Mouse (Mus musculus): ENCODE results near the gene Ctbs. TPM values are rescaled to one million over a fixed set of nuclear protein-coding genes. Genes with fewer than 3 reads are reported as not detected.

The Ctbs gene
- polyA plus RNA-seq, 1 experiment from 2014 or later = 8.9 TPM

GRCm38 (mm10) chr3:146410114-146410513, 39.5 kb upstream of the Ctbs start:
- ATAC-seq (ENCODE audit: insufficient read depth) = no peak

GRCm38 (mm10) chr3:146412008-146412407, 37.6 kb upstream of the Ctbs start:
- no peaks in the 10 kb centered on the region for H3K9me3 ChIP-seq (ENCODE audit: low read depth, low read length)
- no peaks in the 10 kb centered on the region; the same call in 1 of the 2 replicates for H3K4me1 ChIP-seq (ENCODE audit: insufficient read depth)
- H3K27ac ChIP-seq (ENCODE audit: low read depth) = no peak overlapping the region
- H3K4me2 ChIP-seq = no peak overlapping the region
- TF ChIP-seq CTCF (IDR thresholded peaks at IDR 0.05; ENCODE audit: low read depth) = no peak
- no peak overlapping the region for H3K4me3 ChIP-seq (ENCODE audit: low read depth, low read length)
- WGBS = 83% methylated on average over 2 of the region's 2 CpGs
- DNase-seq = no peak
- no peaks in the 10 kb centered on the region for H3K36me3 ChIP-seq (ENCODE audit: insufficient read depth)
- ATAC-seq (ENCODE audit: insufficient read depth) = no peak
- H3K27me3 ChIP-seq (ENCODE audit: insufficient read depth, low read length) = no peaks in the 10 kb centered on the region
- H3K9ac ChIP-seq = no peak overlapping the region

More at GRCm38 (mm10) chr3:146410114-146410513, 39.5 kb upstream of the Ctbs start:
- Histone ChIP-seq H3K4me1 (ENCODE audit: insufficient read depth) (no peaks in the 10 kb centered on the region; the same call in 1 of the 2 replicates), H3K27me3 (ENCODE audit: insufficient read depth, low read length) (no peaks in the 10 kb centered on the region), H3K4me3 (ENCODE audit: low read depth, low read length) (no peak overlapping the region), H3K36me3 (ENCODE audit: insufficient read depth) (no peaks in the 10 kb centered on the region), H3K9me3 (ENCODE audit: low read depth, low read length) (no peaks in the 10 kb centered on the region), H3K9ac (no peak overlapping the region), H3K4me2 (no peak overlapping the region), H3K27ac (ENCODE audit: low read depth) (no peak overlapping the region)
- no peak for DNase-seq
- TF ChIP-seq CTCF (IDR thresholded peaks at IDR 0.05; ENCODE audit: low read depth) = no peak
- WGBS = 74% methylated on average over 7 of the region's 7 CpGs

- Histone ChIP-seq H3K4me3 (ENCODE audit: low read depth, low read length) (no peak overlapping the region), H3K27ac (ENCODE audit: low read depth) (no peak overlapping the region), H3K27me3 (ENCODE audit: insufficient read depth, low read length) (no peaks in the 10 kb centered on the region), H3K4me1 (ENCODE audit: insufficient read depth) (no peaks in the 10 kb centered on the region; the same call in 1 of the 2 replicates), H3K9me3 (ENCODE audit: low read depth, low read length) (no peaks in the 10 kb centered on the region), H3K9ac (no peak overlapping the region), H3K36me3 (ENCODE audit: insufficient read depth) (peaks cover 3% of the 10 kb centered on the region; the same call in 1 of the 2 replicates), H3K4me2 (no peak overlapping the region)
- DNase-seq = peak; percentile 30
- no peak for ATAC-seq (ENCODE audit: insufficient read depth)
- TF ChIP-seq CTCF (IDR thresholded peaks at IDR 0.05; ENCODE audit: low read depth) = no peak
- 54% methylated on average over 7 of the region's 7 CpGs for WGBS
These were observed 37.1 kb upstream of the Ctbs start for GRCm38 (mm10) chr3:146412480-146412879.

- Histone ChIP-seq H3K9me3 (ENCODE audit: low read depth, low read length) (no peaks in the 10 kb centered on the region), H3K27ac (ENCODE audit: low read depth) (no peak overlapping the region), H3K9ac (no peak overlapping the region), H3K4me1 (ENCODE audit: insufficient read depth) (no peaks in the 10 kb centered on the region; the same call in 1 of the 2 replicates), H3K27me3 (ENCODE audit: insufficient read depth, low read length) (no peaks in the 10 kb centered on the region), H3K4me2 (no peak overlapping the region), H3K36me3 (ENCODE audit: insufficient read depth) (peaks cover 8% of the 10 kb centered on the region; the same call in 1 of the 2 replicates), H3K4me3 (ENCODE audit: low read depth, low read length) (no peak overlapping the region)
- ATAC-seq (ENCODE audit: insufficient read depth) (no peak), DNase-seq (no peak)
- WGBS = 81% methylated on average over 13 of the region's 13 CpGs
- no peak for TF ChIP-seq CTCF (IDR thresholded peaks at IDR 0.05; ENCODE audit: low read depth)
These were observed 36.6 kb upstream of the Ctbs start for GRCm38 (mm10) chr3:146413016-146413415.

- 78% methylated on average over 4 of the region's 4 CpGs for WGBS
These were observed 35.6 kb upstream of the Ctbs start for GRCm38 (mm10) chr3:146413992-146414391.

GRCm38 (mm10) chr3:146414555-146414954, 35.0 kb upstream of the Ctbs start:
- DNase-seq (no peak), ATAC-seq (ENCODE audit: insufficient read depth) (no peak)
- Histone ChIP-seq H3K27ac (ENCODE audit: low read depth) (no peak overlapping the region), H3K9ac (no peak overlapping the region), H3K36me3 (ENCODE audit: insufficient read depth) (peaks cover 22% of the 10 kb centered on the region), H3K27me3 (ENCODE audit: insufficient read depth, low read length) (no peaks in the 10 kb centered on the region), H3K9me3 (ENCODE audit: low read depth, low read length) (no peaks in the 10 kb centered on the region), H3K4me3 (ENCODE audit: low read depth, low read length) (no peak overlapping the region), H3K4me2 (no peak overlapping the region), H3K4me1 (ENCODE audit: insufficient read depth) (no peaks in the 10 kb centered on the region)
- TF ChIP-seq CTCF (IDR thresholded peaks at IDR 0.05; ENCODE audit: low read depth) = no peak
- WGBS = 88% methylated on average over 12 of the region's 12 CpGs

More at GRCm38 (mm10) chr3:146413992-146414391, 35.6 kb upstream of the Ctbs start:
- H3K36me3 ChIP-seq (ENCODE audit: insufficient read depth) = peaks cover 16% of the 10 kb centered on the region
- H3K9ac ChIP-seq = no peak overlapping the region
- no peak for TF ChIP-seq CTCF (IDR thresholded peaks at IDR 0.05; ENCODE audit: low read depth)
- DNase-seq (no peak), ATAC-seq (ENCODE audit: insufficient read depth) (no peak)
- no peaks in the 10 kb centered on the region for H3K9me3 ChIP-seq (ENCODE audit: low read depth, low read length)
- no peaks in the 10 kb centered on the region; the same call in 1 of the 2 replicates for H3K4me1 ChIP-seq (ENCODE audit: insufficient read depth)
- H3K4me2 ChIP-seq = no peak overlapping the region
- H3K27me3 ChIP-seq (ENCODE audit: insufficient read depth, low read length) = no peaks in the 10 kb centered on the region
- no peak overlapping the region for H3K4me3 ChIP-seq (ENCODE audit: low read depth, low read length)
- no peak overlapping the region for H3K27ac ChIP-seq (ENCODE audit: low read depth)

GRCm38 (mm10) chr3:146417873-146418272, 31.7 kb upstream of the Ctbs start:
- Histone ChIP-seq H3K4me3 (ENCODE audit: low read depth, low read length) (no peak overlapping the region), H3K36me3 (ENCODE audit: insufficient read depth) (peaks cover 35% of the 10 kb centered on the region), H3K4me2 (no peak overlapping the region), H3K4me1 (ENCODE audit: insufficient read depth) (no peaks in the 10 kb centered on the region), H3K27me3 (ENCODE audit: insufficient read depth, low read length) (no peaks in the 10 kb centered on the region), H3K27ac (ENCODE audit: low read depth) (no peak overlapping the region), H3K9ac (no peak overlapping the region), H3K9me3 (ENCODE audit: low read depth, low read length) (no peaks in the 10 kb centered on the region)
- no peak for DNase-seq
- WGBS = 91% methylated on average over 8 of the region's 8 CpGs
- TF ChIP-seq CTCF (IDR thresholded peaks at IDR 0.05; ENCODE audit: low read depth) = no peak
- no peak for ATAC-seq (ENCODE audit: insufficient read depth)
